Mouse (Mus musculus): Measurements from ENCODE around the gene Ep400. TPM values are rescaled to one million over a fixed set of nuclear protein-coding genes. Genes with fewer than 3 reads are reported as not detected.
"Not testable (repeated sequence)": the region's sequence is repeated elsewhere in the genome, so short reads cannot be mapped to it uniquely, and the experiment has no call there.

Ep400 gene
- total and polyA plus RNA-seq, 3 experiments, result 18.4 to 32.6 (median 31.4) TPM

- no peak overlapping the region for H3K9ac ChIP-seq (ENCODE audit: low read depth, low read length)
- no peak overlapping the region for H3K27ac ChIP-seq
- H3K79me2 ChIP-seq (replicated peaks; ENCODE audit: control insufficient read depth, insufficient read depth, low read length), result no peaks in the 10 kb centered on the region
- no peak for TF ChIP-seq POLR2A (IDR thresholded peaks at IDR 0.05; ENCODE audit: insufficient read depth, low read depth, low read length)
- TF ChIP-seq EP300 (IDR thresholded peaks at IDR 0.05; ENCODE audit: insufficient read depth, low read depth, low read length), result no peak
- no peak for TF ChIP-seq CTCF (IDR thresholded peaks at IDR 0.05)
- H3K4me3 ChIP-seq, result no peak overlapping the region
- 92% methylated on average over 7 of the region's 7 CpGs for WGBS
- intact Hi-C loops (cut with DNase I), result no loop called here
- no peaks in the 10 kb centered on the region for H3K27me3 ChIP-seq (ENCODE audit: control insufficient read depth, insufficient read depth, low read length)
- peaks cover 4% of the 10 kb centered on the region for H3K36me3 ChIP-seq (ENCODE audit: control insufficient read depth, insufficient read depth, low read length)
- DNase-seq, result no peak
- H3K4me1 ChIP-seq (ENCODE audit: control insufficient read depth, insufficient read depth, low read length), result no peaks in the 10 kb centered on the region
These were observed 30.8 kb downstream of the Ep400 start for GRCm38 (mm10) chr5:110739496-110740275.

GRCm38 (mm10) chr5:110735606-110736005 lies 34.9 kb downstream of the Ep400 start:
- Histone ChIP-seq H3K36me3 (ENCODE audit: control insufficient read depth, insufficient read depth, low read length) (peaks cover 7% of the 10 kb centered on the region), H3K27me3 (ENCODE audit: control insufficient read depth, insufficient read depth, low read length) (no peaks in the 10 kb centered on the region), H3K79me2 (replicated peaks; ENCODE audit: control insufficient read depth, insufficient read depth, low read length) (no peaks in the 10 kb centered on the region), H3K27ac (no peak overlapping the region), H3K4me3 (no peak overlapping the region), H3K4me1 (ENCODE audit: control insufficient read depth, insufficient read depth, low read length) (no peaks in the 10 kb centered on the region), H3K9ac (ENCODE audit: low read depth, low read length) (no peak overlapping the region)
- no peak for TF ChIP-seq CTCF (IDR thresholded peaks at IDR 0.05)
- TF ChIP-seq EP300 (IDR thresholded peaks at IDR 0.05; ENCODE audit: insufficient read depth, low read depth, low read length), result no peak
- TF ChIP-seq POLR2A (IDR thresholded peaks at IDR 0.05; ENCODE audit: insufficient read depth, low read depth, low read length), result no peak
- intact Hi-C loops (cut with DNase I), result no loop called here
- 100% methylated on average over 1 of the region's 1 CpGs for WGBS
- DNase-seq, result no peak

DNA sequence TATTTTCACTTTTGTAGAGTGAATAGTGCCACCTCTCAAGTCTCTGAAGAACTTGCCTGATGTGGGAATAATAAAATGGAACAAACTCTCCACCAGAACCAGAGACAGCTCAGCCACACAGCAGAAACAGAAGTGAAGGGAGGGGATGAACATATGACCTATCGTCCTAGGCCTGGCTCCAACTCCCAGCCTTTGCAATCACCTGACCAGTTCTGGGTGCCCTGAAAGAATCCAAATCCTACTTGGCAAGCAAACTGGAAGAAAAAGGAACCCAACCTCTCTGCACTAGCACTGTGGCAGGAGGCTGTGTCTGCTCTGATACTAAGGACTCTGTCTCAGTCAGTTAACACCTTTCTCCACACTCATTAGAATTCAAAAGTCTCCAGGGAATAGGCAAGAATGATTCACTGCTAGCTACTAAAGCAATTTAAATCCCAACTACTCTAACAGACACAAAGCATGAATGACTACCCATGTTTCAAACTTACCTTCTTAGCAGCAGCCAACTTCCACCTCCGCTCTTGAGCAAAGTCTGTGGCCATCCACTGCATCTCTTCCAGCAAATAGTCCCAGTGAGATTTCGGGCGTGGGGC lies 37.2 kb downstream of the Ep400 start:
- H3K27me3 ChIP-seq (ENCODE audit: control insufficient read depth, insufficient read depth, low read length), result no peaks in the 10 kb centered on the region
- H3K36me3 ChIP-seq (ENCODE audit: control insufficient read depth, insufficient read depth, low read length), result peaks cover 7% of the 10 kb centered on the region
- WGBS, result 86% methylated on average over 4 of the region's 4 CpGs
- H3K4me1 ChIP-seq (ENCODE audit: control insufficient read depth, insufficient read depth, low read length), result no peaks in the 10 kb centered on the region
- no peaks in the 10 kb centered on the region for H3K79me2 ChIP-seq (replicated peaks; ENCODE audit: control insufficient read depth, insufficient read depth, low read length)
- intact Hi-C loops (cut with DNase I), result no loop called here
- TF ChIP-seq CTCF (IDR thresholded peaks at IDR 0.05) (no peak), POLR2A (IDR thresholded peaks at IDR 0.05; ENCODE audit: insufficient read depth, low read depth, low read length) (no peak), EP300 (IDR thresholded peaks at IDR 0.05; ENCODE audit: insufficient read depth, low read depth, low read length) (no peak)
- H3K4me3 ChIP-seq, result no peak overlapping the region
- no peak overlapping the region for H3K27ac ChIP-seq
- no peak for DNase-seq
- no peak overlapping the region for H3K9ac ChIP-seq (ENCODE audit: low read depth, low read length)

DNA sequence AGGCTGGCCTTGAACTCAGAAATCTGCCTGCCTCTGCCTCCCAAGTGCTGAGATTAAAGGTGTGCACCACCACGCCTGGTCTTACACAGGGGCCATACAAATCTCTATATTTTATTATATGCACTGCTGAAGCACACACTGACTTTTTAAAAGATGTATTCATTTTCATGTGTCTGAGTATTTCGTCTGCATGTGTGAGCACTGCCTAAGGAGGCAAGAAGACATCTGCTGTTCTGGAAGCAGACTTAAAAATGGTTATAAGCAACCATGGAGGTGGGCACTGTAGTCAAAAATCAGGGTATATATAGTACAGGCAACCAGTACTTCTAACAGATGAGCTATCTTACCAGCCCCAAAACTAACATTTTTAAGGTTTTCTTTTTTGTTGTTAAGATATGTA lies 39.3 kb downstream of the Ep400 start:
- peaks cover 5% of the 10 kb centered on the region for H3K36me3 ChIP-seq (ENCODE audit: control insufficient read depth, insufficient read depth, low read length)

DNA sequence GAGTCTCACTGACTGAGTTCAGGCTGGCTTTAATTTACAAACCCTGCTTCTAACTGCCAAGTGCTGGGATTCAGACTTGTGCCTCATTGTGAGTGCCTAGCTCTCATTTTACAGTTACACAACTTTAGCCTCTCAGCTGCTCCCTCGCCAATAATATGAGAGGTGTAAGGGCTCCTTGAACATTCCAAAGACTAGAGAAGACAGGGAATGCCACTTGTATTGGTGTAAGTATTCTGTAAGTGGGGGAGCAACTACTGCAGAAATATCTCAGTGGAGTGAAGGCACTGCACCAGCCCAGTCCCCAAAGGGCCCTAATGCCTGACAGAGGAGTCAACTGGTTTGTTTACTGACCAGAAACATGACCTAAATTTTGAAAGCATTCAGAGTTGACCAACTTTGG lies 42.7 kb downstream of the Ep400 start:
- Histone ChIP-seq H3K27me3 (ENCODE audit: control insufficient read depth, insufficient read depth, low read length) (no peaks in the 10 kb centered on the region), H3K9ac (ENCODE audit: low read depth, low read length) (no peak overlapping the region), H3K27ac (no peak overlapping the region), H3K36me3 (ENCODE audit: control insufficient read depth, insufficient read depth, low read length) (peaks cover 4% of the 10 kb centered on the region; the same call in 1 of the 2 replicates), H3K4me3 (no peak overlapping the region), H3K79me2 (replicated peaks; ENCODE audit: control insufficient read depth, insufficient read depth, low read length) (no peaks in the 10 kb centered on the region), H3K4me1 (ENCODE audit: control insufficient read depth, insufficient read depth, low read length) (no peaks in the 10 kb centered on the region)
- 95% methylated on average over 1 of the region's 1 CpGs for WGBS
- intact Hi-C loops (cut with DNase I), result no loop called here
- DNase-seq, result no peak
- TF ChIP-seq CTCF (IDR thresholded peaks at IDR 0.05) (no peak), EP300 (IDR thresholded peaks at IDR 0.05; ENCODE audit: insufficient read depth, low read depth, low read length) (no peak), POLR2A (IDR thresholded peaks at IDR 0.05; ENCODE audit: insufficient read depth, low read depth, low read length) (no peak)

More for the DNA sequence above, 39.3 kb downstream of the Ep400 start:
- H3K27ac ChIP-seq, result no peak overlapping the region
- no peak overlapping the region for H3K4me3 ChIP-seq
- TF ChIP-seq CTCF (IDR thresholded peaks at IDR 0.05) (no peak), POLR2A (IDR thresholded peaks at IDR 0.05; ENCODE audit: insufficient read depth, low read depth, low read length) (no peak), EP300 (IDR thresholded peaks at IDR 0.05; ENCODE audit: insufficient read depth, low read depth, low read length) (no peak)
- H3K4me1 ChIP-seq (ENCODE audit: control insufficient read depth, insufficient read depth, low read length), result no peaks in the 10 kb centered on the region
- H3K9ac ChIP-seq (ENCODE audit: low read depth, low read length), result no peak overlapping the region
- WGBS, result 95% methylated on average over 2 of the region's 2 CpGs
- H3K79me2 ChIP-seq (replicated peaks; ENCODE audit: control insufficient read depth, insufficient read depth, low read length), result no peaks in the 10 kb centered on the region
- intact Hi-C loops (cut with DNase I), result no loop called here
- no peaks in the 10 kb centered on the region for H3K27me3 ChIP-seq (ENCODE audit: control insufficient read depth, insufficient read depth, low read length)
- no peak for DNase-seq

DNA sequence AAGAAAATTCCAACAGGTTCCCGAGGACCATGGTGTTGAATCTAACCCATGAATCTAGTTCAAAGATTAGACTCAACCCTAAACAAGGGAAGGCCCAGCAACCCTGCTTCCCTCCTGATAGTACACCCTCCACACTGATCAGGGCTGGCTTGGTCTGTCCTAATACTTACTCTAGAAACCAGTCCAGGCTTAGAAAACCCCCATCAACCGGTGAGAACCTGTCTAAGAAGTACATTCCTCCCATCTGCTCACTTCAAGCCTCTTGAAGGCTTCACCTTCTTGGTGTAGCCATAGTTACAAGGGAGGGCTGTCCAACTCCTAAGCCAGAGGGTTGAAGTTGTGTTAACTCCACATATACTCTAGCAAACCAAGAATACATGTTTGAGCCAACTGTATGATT lies 47.0 kb downstream of the Ep400 start:
- Histone ChIP-seq H3K27ac (no peak overlapping the region), H3K79me2 (replicated peaks; ENCODE audit: control insufficient read depth, insufficient read depth, low read length) (no peaks in the 10 kb centered on the region), H3K27me3 (ENCODE audit: control insufficient read depth, insufficient read depth, low read length) (no peaks in the 10 kb centered on the region), H3K9ac (ENCODE audit: low read depth, low read length) (no peak overlapping the region), H3K4me1 (ENCODE audit: control insufficient read depth, insufficient read depth, low read length) (no peaks in the 10 kb centered on the region), H3K4me3 (no peak overlapping the region), H3K36me3 (ENCODE audit: control insufficient read depth, insufficient read depth, low read length) (peaks cover 5% of the 10 kb centered on the region)
- no peak for TF ChIP-seq CTCF (IDR thresholded peaks at IDR 0.05)
- TF ChIP-seq POLR2A (IDR thresholded peaks at IDR 0.05; ENCODE audit: insufficient read depth, low read depth, low read length), result no peak
- TF ChIP-seq EP300 (IDR thresholded peaks at IDR 0.05; ENCODE audit: insufficient read depth, low read depth, low read length), result no peak
- no peak for DNase-seq
- intact Hi-C loops (cut with DNase I), result no loop called here
- 90% methylated on average over 2 of the region's 2 CpGs for WGBS

DNA sequence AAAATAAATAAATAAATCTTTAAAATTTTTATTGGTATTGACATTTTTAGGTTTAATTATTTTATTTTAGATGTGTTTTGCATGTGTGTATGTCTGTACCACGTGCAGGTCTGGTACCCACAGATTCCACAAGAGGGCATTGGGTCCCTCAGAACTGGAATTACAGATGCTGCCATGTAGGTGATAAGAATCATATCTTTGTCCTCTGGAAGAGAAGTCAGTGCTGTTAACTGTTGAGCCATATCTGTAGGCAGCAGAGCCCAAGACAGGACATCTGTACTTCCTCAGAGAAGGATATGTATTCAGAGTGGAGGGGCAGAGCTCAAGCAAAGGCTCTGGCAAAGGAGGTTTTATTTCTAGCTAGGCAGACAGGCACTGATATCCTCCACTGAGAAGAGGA lies 49.1 kb downstream of the Ep400 start:
- H3K4me3 ChIP-seq; DNase-seq; H3K9ac ChIP-seq (ENCODE audit: low read depth, low read length); H3K4me1 ChIP-seq (ENCODE audit: control insufficient read depth, insufficient read depth, low read length); H3K79me2 ChIP-seq (replicated peaks; ENCODE audit: control insufficient read depth, insufficient read depth, low read length); H3K27ac ChIP-seq; H3K36me3 ChIP-seq (ENCODE audit: control insufficient read depth, insufficient read depth, low read length); intact Hi-C loops (cut with DNase I); H3K27me3 ChIP-seq (ENCODE audit: control insufficient read depth, insufficient read depth, low read length): not testable (repeated sequence)
- 90% methylated on average over 1 of the region's 1 CpGs for WGBS

Data from heart, adult 2 months (tissue).